Comparison of ENCODE assay signal across 24 mouse cellular contexts in genomic region chr9:62059941-62060340, GRCm38 (mm10). TPM values are rescaled to one million over a fixed set of nuclear protein-coding genes. Genes with fewer than 3 reads are reported as not detected.
DNase-seq lines count a peak whose midpoint lies in the region; ATAC-seq and TF ChIP-seq lines count a peak whose summit lies in the region.
"Had no signal": no experiment of that assay in that cellular context is flagged by ENCODE, and none has a peak within 500 bp of the region (broad histone marks: within the 10 kb centered on the region; RNA-seq: fewer than 3 reads in every experiment).

No protein-coding gene starts in this region.

- H3K9me3 ChIP-seq in lung, postnatal 0 days (ENCODE audit: low read length) = no peaks in the 10 kb centered on the region
- H3K9me3 ChIP-seq in heart, embryonic 14.5 days (ENCODE audit: control insufficient read depth, low read length) = no peaks in the 10 kb centered on the region
- no peaks in the 10 kb centered on the region for H3K9me3 ChIP-seq in hindbrain, embryonic 12.5 days (replicated peaks)
- H3K9me3 ChIP-seq: embryonic facial prominence, embryonic 13.5 days; midbrain, embryonic 13.5 days; neural tube, embryonic 13.5 days had no signal

- DNase-seq in cerebellum, postnatal 10 days = peak; percentile 37 to 44
- no peak for DNase-seq in cerebellum, adult 9-10 months
- DNase-seq in lung, postnatal 0 days (ENCODE audit: low spot score) = no peak
- no peak for DNase-seq in lung, postnatal 10 days
- peak; percentile 39 to 44 for DNase-seq in heart, postnatal 36 days
- no peak for DNase-seq in layer of hippocampus, postnatal 10 days (ENCODE audit: low spot score in 2 of 2)
- DNase-seq: adrenal gland, adult 2 months; layer of hippocampus, postnatal 36 days; liver; right cerebral cortex, adult 18-20 months; thymus, postnatal 14 days had no signal

- no peak overlapping the region for H3K27ac ChIP-seq in lung, postnatal 0 days (ENCODE audit: low read length)
- H3K27ac ChIP-seq in heart, embryonic 14.5 days (replicated peaks in 1 of 2; ENCODE audit: control insufficient read depth in 1 of 2, insufficient read depth in 1 of 2, low read depth in 2 of 2, low read length in 2 of 2) = no peak overlapping the region
- no peak overlapping the region for H3K27ac ChIP-seq in hindbrain, embryonic 12.5 days
- H3K27ac ChIP-seq: embryonic facial prominence, embryonic 13.5 days; kidney, postnatal 0 days; macrophage; midbrain, embryonic 13.5 days; neural tube, embryonic 13.5 days; stomach, postnatal 0 days had no signal

- H3K9ac ChIP-seq in lung, postnatal 0 days (replicated peaks; ENCODE audit: low read depth) = no peak overlapping the region
- H3K9ac ChIP-seq in heart, embryonic 14.5 days (ENCODE audit: low read length) = no peak overlapping the region
- H3K9ac ChIP-seq in hindbrain, embryonic 12.5 days = no peak overlapping the region
- H3K9ac ChIP-seq: embryonic facial prominence, embryonic 13.5 days; midbrain, embryonic 13.5 days; neural tube, embryonic 13.5 days had no signal

- WGBS in lung, postnatal 0 days = 68% methylated on average over 11 of the region's 11 CpGs
- WGBS in heart, embryonic 14.5 days = 56% methylated on average over 11 of the region's 11 CpGs
- WGBS in hindbrain, embryonic 12.5 days = 84% methylated on average over 11 of the region's 11 CpGs

- H3K4me3 ChIP-seq in lung, postnatal 0 days (ENCODE audit: low read depth, low read length) = no peak overlapping the region
- no peak overlapping the region for H3K4me3 ChIP-seq in heart, embryonic 14.5 days (ENCODE audit: control insufficient read depth in 1 of 2, insufficient read depth in 1 of 2, low read depth in 1 of 2, low read length in 2 of 2)
- H3K4me3 ChIP-seq in hindbrain, embryonic 12.5 days = no peak overlapping the region
- H3K4me3 ChIP-seq: embryonic facial prominence, embryonic 13.5 days; midbrain, embryonic 13.5 days; neural tube, embryonic 13.5 days had no signal

- intact Hi-C loops in heart, postnatal 36 days (cut with DNase I) = no loop called here

- H3K4me1 ChIP-seq in lung, postnatal 0 days (ENCODE audit: insufficient read depth, low read depth, low read length) = no peaks in the 10 kb centered on the region
- H3K4me1 ChIP-seq in heart, embryonic 14.5 days (ENCODE audit: control insufficient read depth in 2 of 2, insufficient read depth in 2 of 2, low read length in 2 of 2) = peaks cover 5% of the 10 kb centered on the region in 2 experiments; a peak in 3 of 4 replicates
- no peaks in the 10 kb centered on the region for H3K4me1 ChIP-seq in hindbrain, embryonic 12.5 days
- H3K4me1 ChIP-seq: embryonic facial prominence, embryonic 13.5 days; midbrain, embryonic 13.5 days had no signal

- TF ChIP-seq CTCF in lung, postnatal 0 days (IDR thresholded peaks at IDR 0.05) = no peak

- peak; percentile 47 for ATAC-seq in lung, postnatal 0 days
- ATAC-seq in heart, embryonic 14.5 days (ENCODE audit: insufficient number of reproducible peaks, insufficient read depth, low FRiP score, low read depth) = no peak
- ATAC-seq in hindbrain, embryonic 12.5 days (ENCODE audit: low FRiP score) = no peak
- ATAC-seq: forebrain, embryonic 14.5 days; hindbrain, embryonic 16.5 days; intestine, embryonic 16.5 days; midbrain, embryonic 13.5 days had no signal

- H3K4me2 ChIP-seq in lung, postnatal 0 days (replicated peaks; ENCODE audit: low read depth, low read length) = 0 out of 2 replicates have a peak overlapping the region, but pooled peaks have one; percentile 17
- peak overlapping the region; percentile 2; the same call in 1 of the 2 replicates for H3K4me2 ChIP-seq in heart, embryonic 14.5 days (ENCODE audit: low read length)
- no peak overlapping the region for H3K4me2 ChIP-seq in hindbrain, embryonic 12.5 days (replicated peaks)
- H3K4me2 ChIP-seq: embryonic facial prominence, embryonic 13.5 days; midbrain, embryonic 13.5 days; neural tube, embryonic 13.5 days had no signal

- H3K27me3 ChIP-seq in lung, postnatal 0 days (replicated peaks; ENCODE audit: insufficient read depth, low read length) = no peaks in the 10 kb centered on the region
- H3K27me3 ChIP-seq in heart, embryonic 14.5 days (ENCODE audit: control insufficient read depth, insufficient read depth, low read length) = no peaks in the 10 kb centered on the region
- no peaks in the 10 kb centered on the region for H3K27me3 ChIP-seq in hindbrain, embryonic 12.5 days
- H3K27me3 ChIP-seq: CH12.LX; embryonic facial prominence, embryonic 13.5 days; midbrain, embryonic 13.5 days; neural tube, embryonic 13.5 days had no signal

- no peak for TF ChIP-seq EP300 in lung, postnatal 0 days (IDR thresholded peaks at IDR 0.05)

- no peaks in the 10 kb centered on the region for H3K36me3 ChIP-seq in lung, postnatal 0 days (ENCODE audit: insufficient read depth, low read length)
- no peaks in the 10 kb centered on the region for H3K36me3 ChIP-seq in heart, embryonic 14.5 days (ENCODE audit: control insufficient read depth, insufficient read depth, low read length)
- H3K36me3 ChIP-seq in hindbrain, embryonic 12.5 days = no peaks in the 10 kb centered on the region

RNA-seq across cellular contexts. Expression of gene Paqr5, which starts 33.3 kb away (rescaled TPM):
- polyA plus RNA-seq in lung, postnatal 0 days (2015; fragmentation: Nextera tagmentation; extraction: Ambion mirVana) = 8.7 and 10.5 TPM in 2 replicates
- 0.38 and 0.44 TPM in 2 replicates for polyA plus RNA-seq in heart, embryonic 14.5 days (2014; fragmentation: Nextera tagmentation; extraction: Ambion mirVana)
- not detected for total RNA-seq in heart, postnatal 36 days (2021)
- polyA plus RNA-seq in hindbrain, embryonic 12.5 days (2016; fragmentation: Nextera tagmentation; extraction: Ambion mirVana) = 0.52 and 0.93 TPM in 2 replicates
- 1 to 10 TPM in 1 of 2 experiments, under 1 TPM in 1; 0.94 to 1.1 TPM for total RNA-seq in layer of hippocampus, postnatal 10 days (2021)
- total RNA-seq: MEL had no signal

Comparison
In these comparisons a context has a peak if more than half of its experiments do, and no peak if none do; other contexts are left out.
1. DNase-seq: peak in cerebellum, postnatal 10 days (2 of 2) and heart, postnatal 36 days (2 of 2); none in cerebellum, adult 9-10 months (single experiment), lung, postnatal 0 days (single experiment), lung, postnatal 10 days (single experiment) and layer of hippocampus, postnatal 10 days (0 of 2).